Mouse (Mus musculus): ENCODE data around the gene Cpne9.

Gene Cpne9

GRCm38 (mm10) chr6:113342297-113342696 is 60.2 kb downstream of the Cpne9 start:
- DNase-seq (ENCODE audit: low read depth, low spot score): peak; percentile 77

DNA sequence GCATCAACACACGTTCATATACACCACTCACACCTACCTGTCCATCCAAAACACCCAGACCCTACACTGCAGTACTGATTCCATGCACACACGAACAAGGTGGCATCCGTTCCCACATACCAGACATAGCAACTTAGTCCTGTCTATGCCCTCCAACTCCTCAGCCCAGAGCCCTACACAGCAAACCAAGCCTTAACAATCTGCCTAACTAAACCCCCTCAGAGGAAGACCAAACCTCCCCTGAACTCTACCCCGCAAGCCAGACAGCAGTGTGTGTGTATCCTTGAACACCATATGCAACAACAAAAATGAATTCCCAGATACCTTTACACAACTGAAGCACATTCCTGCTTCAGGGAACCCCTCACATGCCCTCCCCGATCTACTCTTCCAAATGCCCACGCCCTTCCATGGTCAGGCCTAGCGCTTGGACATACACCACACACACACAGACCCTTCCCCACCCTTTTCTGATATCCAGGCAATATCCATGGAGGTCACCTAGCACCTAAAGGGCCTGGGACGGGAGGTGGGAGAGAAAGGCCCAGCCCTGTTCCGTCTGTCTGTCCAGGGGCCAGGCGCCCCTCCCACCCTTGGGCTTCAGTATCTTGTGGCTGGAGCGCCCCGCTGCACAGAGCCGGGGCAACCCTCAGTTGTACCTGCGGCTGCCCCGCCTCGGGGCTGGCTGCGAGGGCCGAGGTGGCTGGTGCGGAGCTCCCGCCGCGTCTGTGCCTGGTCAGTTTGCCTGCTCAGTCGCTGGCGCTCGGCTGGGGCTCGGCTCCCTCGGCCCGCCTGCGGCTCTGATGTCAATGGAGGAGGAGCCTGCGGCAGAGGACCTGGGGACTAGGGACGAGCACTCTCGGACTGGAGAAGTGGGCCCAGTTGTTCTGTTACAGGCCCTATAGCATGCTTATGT is 61.3 kb downstream of the Cpne9 start, which contains the start of gene Camk1:
TSS of gene Camk1 (minus strand) at position 808 of the 916 bp plus-strand sequence.
- peak; percentile 90 for DNase-seq (ENCODE audit: low read depth, low spot score)

DNA sequence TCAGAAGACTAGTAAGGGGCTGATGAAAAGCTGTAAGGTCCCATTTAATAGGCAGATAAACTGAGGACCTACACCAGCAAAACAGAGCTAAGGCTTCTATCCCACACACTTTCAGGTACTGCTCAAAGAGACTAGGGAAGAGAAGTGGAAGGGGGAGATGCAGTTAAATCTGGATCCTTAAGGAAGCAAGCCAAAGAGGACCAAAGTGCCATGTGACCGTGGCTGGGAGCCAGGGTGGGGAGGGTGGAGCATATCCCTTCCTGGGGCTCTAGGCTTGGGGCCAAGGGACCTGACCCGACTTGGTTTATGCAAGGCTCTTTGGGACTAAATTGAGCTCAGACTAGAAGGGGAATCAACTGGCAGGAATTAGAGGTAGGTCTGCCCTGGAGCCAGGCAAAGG is 62.2 kb downstream of the Cpne9 start:
- DNase-seq (ENCODE audit: low read depth, low spot score): peak; percentile 54

- no peak for DNase-seq (ENCODE audit: low read depth, low spot score)
Observed at GRCm38 (mm10) chr6:113346897-113347296, 64.8 kb downstream of the Cpne9 start.

DNA sequence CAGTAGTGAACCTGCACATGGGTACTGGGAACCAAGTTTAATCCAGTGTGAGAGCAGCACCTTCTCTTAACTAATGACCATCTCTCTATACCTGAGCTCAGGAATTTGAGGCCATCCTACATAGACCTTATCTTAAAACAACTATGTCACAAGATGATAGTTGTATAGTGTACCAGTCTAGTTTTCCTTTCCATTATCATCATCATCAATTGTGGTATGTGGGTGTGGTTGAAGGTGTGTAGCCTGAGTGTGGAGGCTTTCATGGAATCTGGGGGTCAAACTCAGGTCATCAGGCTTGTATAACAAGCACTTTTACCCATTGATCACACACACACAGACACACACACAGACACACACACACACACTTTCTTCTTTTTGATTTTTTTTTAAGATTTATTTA is 68.4 kb downstream of the Cpne9 start:
- no peak for DNase-seq (ENCODE audit: low read depth, low spot score)

- no peak for DNase-seq (ENCODE audit: low read depth, low spot score)
Observed at GRCm38 (mm10) chr6:113351161-113351560, 69.1 kb downstream of the Cpne9 start.

DNA sequence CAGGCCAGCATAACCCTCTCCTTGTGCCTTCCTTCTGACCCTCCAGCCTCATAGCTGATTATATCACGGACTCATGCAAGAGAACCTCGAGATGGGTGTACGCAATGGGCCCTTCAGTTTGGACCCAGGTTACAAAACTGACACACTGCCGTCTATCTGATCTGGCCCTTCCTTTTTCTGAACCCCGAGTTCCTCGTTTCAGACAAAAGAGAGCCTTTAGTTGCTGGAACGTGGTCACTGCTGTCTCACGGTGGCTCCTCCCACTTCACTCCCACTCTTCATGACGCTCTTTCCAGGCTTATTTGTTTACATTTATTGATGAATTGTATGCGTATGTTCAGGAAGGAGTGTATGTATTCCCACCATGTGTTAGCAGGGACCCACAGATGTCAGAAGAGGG is 69.5 kb downstream of the Cpne9 start:
- no peak for DNase-seq (ENCODE audit: low read depth, low spot score)

GRCm38 (mm10) chr6:113352820-113353219 is 70.7 kb downstream of the Cpne9 start:
- no peak for DNase-seq (ENCODE audit: low read depth, low spot score)

- no peak for DNase-seq (ENCODE audit: low read depth, low spot score)
Observed at GRCm38 (mm10) chr6:113353696-113354095, 71.6 kb downstream of the Cpne9 start.
